Mouse (Mus musculus): ENCODE measurements around the gene Haus5. TPM values are rescaled to one million over a fixed set of nuclear protein-coding genes. Genes with fewer than 3 reads are reported as not detected.

Gene Haus5
- 33.8 TPM for total RNA-seq (2023)

GRCm38 (mm10) chr7:30664529-30665200, at the start of gene Haus5:
Gene Haus5, minus strand, starts transcription at chr7:30664994.

GRCm38 (mm10) chr7:30711942-30712341, 47.1 kb upstream of the Haus5 start, which contains the start of gene Atp4a:
Gene Atp4a, plus strand, starts transcription at chr7:30712209.

GRCm38 (mm10) chr7:30698589-30698988, 33.8 kb upstream of the Haus5 start, which contains the start of gene 2200002J24Rik:
Gene 2200002J24Rik, plus strand, starts transcription at chr7:30698926.

GRCm38 (mm10) chr7:30671480-30671879, 6.7 kb upstream of the Haus5 start, which contains the start of gene Pmis2:
Gene Pmis2, minus strand, starts transcription at chr7:30671605.

DNA sequence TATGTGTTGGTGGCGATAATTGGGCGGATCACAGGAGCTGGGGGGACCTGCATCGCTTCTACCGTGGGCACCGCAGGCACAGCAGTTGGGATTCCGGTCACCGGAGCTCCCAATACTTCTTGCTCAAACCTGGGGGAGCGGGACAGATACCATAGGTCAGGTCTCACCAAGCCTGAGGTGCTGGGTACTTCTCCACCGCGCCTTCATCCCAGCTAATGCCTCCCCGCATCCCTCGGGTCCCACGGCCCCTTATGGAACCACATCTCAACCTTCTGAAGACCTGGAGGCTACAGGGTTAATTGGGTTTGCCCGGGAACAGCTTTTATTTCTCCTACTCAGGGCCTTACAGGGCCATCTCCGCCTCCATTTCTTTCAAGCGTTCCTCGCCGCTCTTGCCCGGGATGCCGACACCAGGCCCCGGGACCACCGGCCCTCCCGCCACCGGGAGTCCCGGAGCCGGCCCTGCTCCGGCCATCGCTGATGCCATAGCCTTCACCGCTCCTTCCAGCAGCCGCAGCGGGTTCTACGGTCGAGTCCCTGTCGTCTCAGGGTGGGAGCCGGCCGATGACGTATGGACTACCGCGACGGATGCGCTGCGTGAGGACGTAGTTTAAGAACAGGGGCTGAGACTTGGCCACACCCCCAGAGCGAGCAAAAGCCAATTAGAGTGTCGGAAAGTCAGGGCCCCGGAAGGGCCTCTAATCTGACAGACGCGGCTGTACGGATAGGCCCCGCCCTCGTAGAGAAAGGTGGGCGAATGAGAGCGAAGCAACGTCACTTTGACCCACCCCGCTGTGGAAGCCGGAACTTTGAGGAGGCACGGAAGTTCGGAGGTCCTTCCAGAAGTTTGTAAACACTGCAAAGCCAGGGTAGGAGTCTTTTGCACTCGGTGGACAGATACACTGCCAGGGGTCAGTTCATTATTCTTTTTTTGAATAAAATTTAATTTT, 14.9 kb downstream of the Haus5 start, which contains the start of gene Rbm42:
Gene Rbm42 (minus strand): TSS at position 727 of the 950 bp plus-strand sequence.

DNA sequence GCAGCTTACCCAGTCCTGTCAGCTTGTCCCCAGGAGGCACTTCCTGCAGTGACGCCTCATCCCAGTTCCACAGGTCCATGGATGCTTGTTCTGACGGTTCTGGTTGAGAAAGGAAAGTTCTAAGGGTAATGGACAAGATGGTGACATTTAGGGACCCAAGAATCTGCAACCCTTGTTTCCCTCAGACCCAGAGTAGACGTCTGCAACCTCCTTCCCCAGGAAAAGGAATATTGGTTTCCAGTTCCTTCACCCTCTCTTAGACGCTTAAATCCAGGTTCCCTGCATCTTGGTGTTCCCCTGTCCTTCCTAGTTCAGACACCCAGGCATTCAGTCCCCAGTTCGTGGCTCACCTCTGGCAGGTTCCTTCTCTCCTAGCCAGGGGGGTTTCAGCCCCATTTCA, 29.0 kb downstream of the Haus5 start, which contains the start of gene Etv2:
Gene Etv2 (minus strand): TSS at position 101 of the 400 bp plus-strand sequence.

DNA sequence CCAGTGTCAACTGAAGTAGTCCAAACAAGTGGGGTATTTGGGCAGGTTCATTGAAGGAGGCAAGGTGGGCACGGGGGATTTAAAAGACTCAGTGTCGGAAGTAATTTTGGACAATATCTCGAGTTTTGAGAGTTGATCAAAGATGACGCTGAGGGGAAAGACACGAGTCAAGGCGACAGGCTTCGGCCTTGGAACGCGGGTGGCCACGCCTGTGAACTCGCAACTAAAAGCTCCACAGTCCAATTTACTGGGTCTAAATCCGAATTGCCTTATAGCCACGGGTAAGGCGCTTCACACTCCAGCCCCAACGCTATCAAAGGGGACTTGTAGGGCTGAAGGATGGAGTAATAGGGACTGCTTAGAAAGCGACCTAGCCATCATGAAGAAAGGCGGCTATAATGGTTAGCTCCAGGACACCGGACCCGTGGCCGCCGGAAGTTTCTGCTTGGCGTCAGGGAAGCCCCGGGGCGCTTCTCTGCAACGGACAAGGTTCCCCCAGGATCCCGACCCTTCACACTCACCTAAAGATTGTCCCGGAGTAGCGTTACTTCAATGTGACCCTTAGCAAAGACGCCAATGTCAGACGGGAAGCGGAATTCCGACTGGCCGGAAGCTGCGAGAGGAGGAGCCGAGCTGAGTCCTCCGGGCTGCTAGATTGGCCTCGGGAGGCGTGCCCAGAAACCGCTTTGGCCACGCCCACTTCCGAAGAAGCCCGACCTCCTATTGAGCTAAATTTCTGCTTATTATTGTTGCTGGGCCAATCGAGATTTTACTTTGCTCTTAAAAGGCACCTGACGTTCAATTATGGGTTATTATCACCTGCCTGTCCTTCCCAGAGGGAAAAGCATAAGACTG, 39.0 kb downstream of the Haus5 start, which contains the start of gene Cox6b1:
Gene Cox6b1 (minus strand): TSS at position 622 of the 855 bp plus-strand sequence.

GRCm38 (mm10) chr7:30612654-30613402, 52.0 kb downstream of the Haus5 start, which contains the start of gene Upk1a:
Gene Upk1a, minus strand, starts transcription at chr7:30612847.

Other genes with a start within 250 kb of the Haus5 start
- gene Hcst, start 245.1 kb downstream of the Haus5 start, total RNA-seq (2023): 153 TPM
- 83.8 TPM for gene Nfkbid, start 243.3 kb downstream of the Haus5 start, total RNA-seq (2023)
- gene Aplp1, start 219.5 kb downstream of the Haus5 start, total RNA-seq (2023): 1.3 TPM
- gene Kirrel2, start 207.3 kb downstream of the Haus5 start, total RNA-seq (2023): not detected
- gene Nphs1, start 206.7 kb downstream of the Haus5 start, total RNA-seq (2023): 0.29 TPM
- gene Prodh2, start 171.4 kb downstream of the Haus5 start, total RNA-seq (2023): not detected
- gene Arhgap33, start 129.9 kb downstream of the Haus5 start, total RNA-seq (2023): 5.4 TPM
- 1.5 TPM for gene Hspb6, start 112.8 kb downstream of the Haus5 start, total RNA-seq (2023)
- 8.9 TPM for gene Proser3, start 112.7 kb downstream of the Haus5 start, total RNA-seq (2023)
- gene Lin37, start 105.2 kb downstream of the Haus5 start, total RNA-seq (2023): 34.1 TPM
- gene U2af1l4, start 101.7 kb downstream of the Haus5 start, total RNA-seq (2023): 62.4 TPM
- gene Gm49396, start 101.7 kb downstream of the Haus5 start, total RNA-seq (2023): 24.2 TPM
- 122 TPM for gene Psenen, start 101.4 kb downstream of the Haus5 start, total RNA-seq (2023)
- gene Igflr1, start 99.6 kb downstream of the Haus5 start, total RNA-seq (2023): 36.2 TPM
- 101 TPM for gene Kmt2b, start 76.3 kb downstream of the Haus5 start, total RNA-seq (2023)
- gene Zbtb32, start 66.1 kb downstream of the Haus5 start, total RNA-seq (2023): not detected
- gene Upk1a, start 52.1 kb downstream of the Haus5 start, total RNA-seq (2023): not detected
- gene Cox6b1, start 38.8 kb downstream of the Haus5 start, total RNA-seq (2023): 159 TPM
- not detected for gene Etv2, start 29.1 kb downstream of the Haus5 start, total RNA-seq (2023)
- gene Rbm42, start 14.7 kb downstream of the Haus5 start, total RNA-seq (2023): 95.6 TPM
- gene Pmis2, start 6.6 kb upstream of the Haus5 start, total RNA-seq (2023): not detected
- not detected for gene 2200002J24Rik, start 33.9 kb upstream of the Haus5 start, total RNA-seq (2023)
- not detected for gene Atp4a, start 47.2 kb upstream of the Haus5 start, total RNA-seq (2023)
- 29.7 TPM for gene Tmem147, start 64.5 kb upstream of the Haus5 start, total RNA-seq (2023)
- not detected for gene Gapdhs, start 78.7 kb upstream of the Haus5 start, total RNA-seq (2023)
- gene Sbsn, start 86.5 kb upstream of the Haus5 start, total RNA-seq (2023): 6.8 TPM
- not detected for gene Dmkn, start 98.8 kb upstream of the Haus5 start, total RNA-seq (2023)
- not detected for gene Krtdap, start 122.9 kb upstream of the Haus5 start, total RNA-seq (2023)
- 1.1 TPM for gene Ffar2, start 158.8 kb upstream of the Haus5 start, total RNA-seq (2023)
- not detected for gene Ffar3, start 191.2 kb upstream of the Haus5 start, total RNA-seq (2023)
- 1.3 TPM for gene Ffar1, start 196.6 kb upstream of the Haus5 start, total RNA-seq (2023)
- 68.7 TPM for gene Cd22, start 215.3 kb upstream of the Haus5 start, total RNA-seq (2023)
- not detected for gene Mag, start 249.9 kb upstream of the Haus5 start, total RNA-seq (2023)

All from CD4-positive naive resting alpha-beta T cell, adult 76 days (primary cell).